Mouse (Mus musculus): ENCODE data around the gene Kifap3. TPM values are rescaled to one million over a fixed set of nuclear protein-coding genes. Genes with fewer than 3 reads are reported as not detected.
"Not testable (repeated sequence)": the region's sequence is repeated elsewhere in the genome, so short reads cannot be mapped to it uniquely, and the experiment has no call there.

The Kifap3 gene
- polyA plus RNA-seq, 1 experiment from 2014 or later: 155 TPM

- Histone ChIP-seq H3K4me3 (ENCODE audit: low read depth, low read length) (no peak overlapping the region), H3K4me1 (ENCODE audit: control insufficient read depth, insufficient read depth, low read length) (no peaks in the 10 kb centered on the region), H3K4me2 (ENCODE audit: low read length) (no peak overlapping the region), H3K27ac (ENCODE audit: low read length) (no peak overlapping the region), H3K36me3 (ENCODE audit: control insufficient read depth, insufficient read depth, low read length) (0 out of 2 replicates have a peak, but pooled peaks cover 8% of the 10 kb centered on the region), H3K9me3 (replicated peaks; ENCODE audit: control insufficient read depth, low read length, poor library complexity, severe bottlenecking) (no peaks in the 10 kb centered on the region), H3K9ac (ENCODE audit: low read depth, low read length) (no peak overlapping the region), H3K27me3 (ENCODE audit: control insufficient read depth, insufficient read depth, low read depth, low read length) (no peaks in the 10 kb centered on the region)
- ATAC-seq: no peak
Measured at GRCm38 (mm10) chr1:163829482-163829881, 50.1 kb downstream of the Kifap3 start.

- no peak for ATAC-seq
- Histone ChIP-seq H3K4me1 (ENCODE audit: control insufficient read depth, insufficient read depth, low read length) (no peaks in the 10 kb centered on the region), H3K27ac (ENCODE audit: low read length) (no peak overlapping the region), H3K4me2 (ENCODE audit: low read length) (no peak overlapping the region), H3K27me3 (ENCODE audit: control insufficient read depth, insufficient read depth, low read depth, low read length) (no peaks in the 10 kb centered on the region), H3K9ac (ENCODE audit: low read depth, low read length) (no peak overlapping the region), H3K4me3 (ENCODE audit: low read depth, low read length) (no peak overlapping the region), H3K36me3 (ENCODE audit: control insufficient read depth, insufficient read depth, low read length) (0 out of 2 replicates have a peak, but pooled peaks cover 3% of the 10 kb centered on the region), H3K9me3 (replicated peaks; ENCODE audit: control insufficient read depth, low read length, poor library complexity, severe bottlenecking) (no peaks in the 10 kb centered on the region)
- 78% methylated on average over 1 of the region's 1 CpGs for WGBS
Measured at GRCm38 (mm10) chr1:163834066-163834465, 54.7 kb downstream of the Kifap3 start.

- Histone ChIP-seq H3K4me2 (ENCODE audit: low read length) (no peak overlapping the region), H3K4me3 (ENCODE audit: low read depth, low read length) (no peak overlapping the region), H3K27me3 (ENCODE audit: control insufficient read depth, insufficient read depth, low read depth, low read length) (no peaks in the 10 kb centered on the region), H3K27ac (ENCODE audit: low read length) (no peak overlapping the region), H3K4me1 (ENCODE audit: control insufficient read depth, insufficient read depth, low read length) (no peaks in the 10 kb centered on the region), H3K9ac (ENCODE audit: low read depth, low read length) (no peak overlapping the region), H3K36me3 (ENCODE audit: control insufficient read depth, insufficient read depth, low read length) (no peaks in the 10 kb centered on the region), H3K9me3 (replicated peaks; ENCODE audit: control insufficient read depth, low read length, poor library complexity, severe bottlenecking) (no peaks in the 10 kb centered on the region)
- no peak for ATAC-seq
- 95% methylated on average over 2 of the region's 2 CpGs for WGBS
Measured at GRCm38 (mm10) chr1:163835062-163835461, 55.7 kb downstream of the Kifap3 start.

- H3K36me3 ChIP-seq (ENCODE audit: control insufficient read depth, insufficient read depth, low read length); H3K4me1 ChIP-seq (ENCODE audit: control insufficient read depth, insufficient read depth, low read length); H3K4me2 ChIP-seq (ENCODE audit: low read length); ATAC-seq; H3K9me3 ChIP-seq (replicated peaks; ENCODE audit: control insufficient read depth, low read length, poor library complexity, severe bottlenecking); H3K27ac ChIP-seq (ENCODE audit: low read length); H3K9ac ChIP-seq (ENCODE audit: low read depth, low read length); H3K27me3 ChIP-seq (ENCODE audit: control insufficient read depth, insufficient read depth, low read depth, low read length); H3K4me3 ChIP-seq (ENCODE audit: low read depth, low read length): not testable (repeated sequence)
- 95% methylated on average over 3 of the region's 3 CpGs for WGBS
Measured at GRCm38 (mm10) chr1:163838482-163838881, 59.1 kb downstream of the Kifap3 start.

GRCm38 (mm10) chr1:163840555-163840954 lies 61.2 kb downstream of the Kifap3 start:
- Histone ChIP-seq H3K9me3 (replicated peaks; ENCODE audit: control insufficient read depth, low read length, poor library complexity, severe bottlenecking) (no peaks in the 10 kb centered on the region), H3K4me3 (ENCODE audit: low read depth, low read length) (no peak overlapping the region), H3K4me1 (ENCODE audit: control insufficient read depth, insufficient read depth, low read length) (no peaks in the 10 kb centered on the region), H3K9ac (ENCODE audit: low read depth, low read length) (no peak overlapping the region), H3K4me2 (ENCODE audit: low read length) (no peak overlapping the region), H3K36me3 (ENCODE audit: control insufficient read depth, insufficient read depth, low read length) (0 out of 2 replicates have a peak, but pooled peaks cover 2% of the 10 kb centered on the region), H3K27me3 (ENCODE audit: control insufficient read depth, insufficient read depth, low read depth, low read length) (no peaks in the 10 kb centered on the region), H3K27ac (ENCODE audit: low read length) (no peak overlapping the region)
- 96% methylated on average over 8 of the region's 8 CpGs for WGBS
- ATAC-seq: no peak

GRCm38 (mm10) chr1:163842238-163842637 lies 62.9 kb downstream of the Kifap3 start:
- no peak overlapping the region for H3K27ac ChIP-seq (ENCODE audit: low read length)
- no peaks in the 10 kb centered on the region for H3K27me3 ChIP-seq (ENCODE audit: control insufficient read depth, insufficient read depth, low read depth, low read length)
- ATAC-seq: no peak

GRCm38 (mm10) chr1:163843899-163844298 lies 64.5 kb downstream of the Kifap3 start:
- no peak for ATAC-seq
- Histone ChIP-seq H3K4me1 (ENCODE audit: control insufficient read depth, insufficient read depth, low read length) (no peaks in the 10 kb centered on the region), H3K27ac (ENCODE audit: low read length) (no peak overlapping the region), H3K4me2 (ENCODE audit: low read length) (no peak overlapping the region), H3K36me3 (ENCODE audit: control insufficient read depth, insufficient read depth, low read length) (peaks cover 6% of the 10 kb centered on the region), H3K9me3 (replicated peaks; ENCODE audit: control insufficient read depth, low read length, poor library complexity, severe bottlenecking) (no peaks in the 10 kb centered on the region), H3K4me3 (ENCODE audit: low read depth, low read length) (no peak overlapping the region), H3K9ac (ENCODE audit: low read depth, low read length) (no peak overlapping the region), H3K27me3 (ENCODE audit: control insufficient read depth, insufficient read depth, low read depth, low read length) (no peaks in the 10 kb centered on the region)

More at GRCm38 (mm10) chr1:163842238-163842637, 62.9 kb downstream of the Kifap3 start:
- no peaks in the 10 kb centered on the region for H3K4me1 ChIP-seq (ENCODE audit: control insufficient read depth, insufficient read depth, low read length)
- H3K9ac ChIP-seq (ENCODE audit: low read depth, low read length): no peak overlapping the region
- H3K4me3 ChIP-seq (ENCODE audit: low read depth, low read length): no peak overlapping the region
- 0 out of 2 replicates have a peak, but pooled peaks cover 2% of the 10 kb centered on the region for H3K36me3 ChIP-seq (ENCODE audit: control insufficient read depth, insufficient read depth, low read length)
- H3K9me3 ChIP-seq (replicated peaks; ENCODE audit: control insufficient read depth, low read length, poor library complexity, severe bottlenecking): no peaks in the 10 kb centered on the region
- H3K4me2 ChIP-seq (ENCODE audit: low read length): no peak overlapping the region
- WGBS: 62% methylated on average over 2 of the region's 2 CpGs

GRCm38 (mm10) chr1:163852884-163853560 lies 73.6 kb downstream of the Kifap3 start:
- H3K36me3 ChIP-seq (ENCODE audit: control insufficient read depth, insufficient read depth, low read length): peaks cover 20% of the 10 kb centered on the region
- no peaks in the 10 kb centered on the region for H3K4me1 ChIP-seq (ENCODE audit: control insufficient read depth, insufficient read depth, low read length)
- WGBS: 72% methylated on average over 5 of the region's 5 CpGs
- H3K9ac ChIP-seq (ENCODE audit: low read depth, low read length): no peak overlapping the region
- no peaks in the 10 kb centered on the region for H3K27me3 ChIP-seq (ENCODE audit: control insufficient read depth, insufficient read depth, low read depth, low read length)
- H3K9me3 ChIP-seq (replicated peaks; ENCODE audit: control insufficient read depth, low read length, poor library complexity, severe bottlenecking): no peaks in the 10 kb centered on the region
- H3K27ac ChIP-seq (ENCODE audit: low read length): no peak overlapping the region
- no peak for ATAC-seq
- H3K4me3 ChIP-seq (ENCODE audit: low read depth, low read length): no peak overlapping the region
- no peak overlapping the region for H3K4me2 ChIP-seq (ENCODE audit: low read length)

GRCm38 (mm10) chr1:163858420-163858819 lies 79.0 kb downstream of the Kifap3 start:
- Histone ChIP-seq H3K4me2 (ENCODE audit: low read length) (no peak overlapping the region), H3K27me3 (ENCODE audit: control insufficient read depth, insufficient read depth, low read depth, low read length) (no peaks in the 10 kb centered on the region), H3K4me1 (ENCODE audit: control insufficient read depth, insufficient read depth, low read length) (no peaks in the 10 kb centered on the region), H3K9me3 (replicated peaks; ENCODE audit: control insufficient read depth, low read length, poor library complexity, severe bottlenecking) (no peaks in the 10 kb centered on the region), H3K27ac (ENCODE audit: low read length) (no peak overlapping the region), H3K36me3 (ENCODE audit: control insufficient read depth, insufficient read depth, low read length) (peaks cover 12% of the 10 kb centered on the region), H3K9ac (ENCODE audit: low read depth, low read length) (no peak overlapping the region), H3K4me3 (ENCODE audit: low read depth, low read length) (no peak overlapping the region)
- ATAC-seq: no peak
- 96% methylated on average over 2 of the region's 2 CpGs for WGBS

All from midbrain, embryonic 16.5 days (tissue).